Mouse (Mus musculus): ENCODE results near the gene Cdipt. TPM values are rescaled to one million over a fixed set of nuclear protein-coding genes. Genes with fewer than 3 reads are reported as not detected.

Cdipt gene
- polyA plus RNA-seq, 1 experiment from 2014 or later = 105 TPM

DNA sequence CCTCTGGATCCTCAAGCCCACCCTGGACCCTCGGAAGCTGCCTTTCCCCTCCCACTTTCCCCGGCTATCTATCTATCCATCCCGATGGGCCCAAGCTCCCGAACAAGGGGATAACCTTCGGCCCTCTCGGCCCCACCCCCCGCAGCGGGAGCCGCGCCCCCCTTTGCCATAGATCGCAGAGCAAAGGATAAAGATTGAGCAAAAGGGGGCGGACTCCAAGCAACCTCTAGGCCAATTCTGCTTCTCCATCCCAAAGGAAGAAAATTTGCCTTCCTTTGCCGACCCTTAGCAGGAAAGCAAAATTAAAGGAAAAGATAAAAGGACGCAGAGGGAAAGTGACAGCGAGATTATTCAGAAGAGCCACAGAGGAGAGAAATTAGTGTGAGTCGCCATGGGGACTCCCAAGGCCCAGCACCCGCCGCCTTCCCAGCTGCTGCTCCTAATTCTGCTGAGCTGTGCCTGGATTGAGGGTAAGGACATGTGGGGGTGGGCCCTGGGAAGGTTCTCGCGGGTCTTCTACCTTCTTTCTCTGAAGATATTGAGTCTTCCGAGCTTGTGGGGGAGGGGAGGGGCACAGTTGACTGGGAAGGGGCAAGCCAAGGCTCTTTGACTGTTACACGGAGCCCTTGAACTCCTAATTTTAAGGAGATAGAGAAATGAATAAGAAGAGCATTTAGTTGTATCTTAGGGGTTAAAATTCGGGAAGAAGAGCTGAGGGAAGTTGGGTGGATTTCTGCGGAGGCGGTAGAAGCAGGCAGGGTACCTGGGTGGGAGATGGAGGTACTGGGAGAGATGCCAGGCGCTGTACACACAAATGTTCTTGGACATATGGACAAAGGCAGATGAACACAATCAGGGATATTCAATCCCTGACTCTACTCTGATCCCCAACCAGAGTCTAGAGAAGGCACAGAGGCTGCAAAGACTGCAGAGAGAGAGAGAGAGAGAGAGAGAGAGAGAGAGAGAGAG lies 24.8 kb upstream of the Cdipt start:
- Histone ChIP-seq H3K9ac (replicated peaks) (peak overlapping the region; percentile 71), H3K27me3 (no peaks in the 10 kb centered on the region), H3K4me1 (peaks cover 44% of the 10 kb centered on the region), H3K4me2 (replicated peaks) (peak overlapping the region; percentile 93), H3K9me3 (no peaks in the 10 kb centered on the region), H3K36me3 (peaks cover 11% of the 10 kb centered on the region; the same call in 1 of the 2 replicates), H3K4me3 (peak overlapping the region; percentile 58), H3K27ac (replicated peaks) (peak overlapping the region; percentile 88)
- 3% methylated on average over 26 of the region's 26 CpGs for WGBS
- no peak for ATAC-seq (replicated peaks)

DNA sequence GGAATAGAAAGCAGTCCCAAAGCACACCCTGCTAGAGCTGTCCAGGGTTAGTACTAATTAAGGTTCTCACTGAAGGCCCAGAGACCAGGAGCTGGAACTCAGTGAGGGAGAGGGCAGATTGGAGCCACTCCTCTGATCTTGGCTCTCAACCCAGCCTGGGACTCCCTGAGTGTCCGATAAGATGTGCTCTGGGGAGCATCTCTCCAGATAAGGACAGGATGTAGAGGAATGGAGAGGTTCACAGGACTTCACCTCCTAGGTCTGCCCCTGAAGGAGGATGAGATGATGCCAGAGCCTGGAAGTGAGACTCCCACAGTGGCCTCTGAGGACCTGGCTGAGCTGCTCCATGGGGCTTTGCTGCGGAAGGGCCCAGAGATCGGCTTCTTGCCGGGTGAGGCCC lies 24.0 kb upstream of the Cdipt start:
- H3K4me3 ChIP-seq = peak overlapping the region; percentile 58
- peaks cover 12% of the 10 kb centered on the region; the same call in 1 of the 2 replicates for H3K36me3 ChIP-seq
- no peaks in the 10 kb centered on the region for H3K27me3 ChIP-seq
- WGBS = 19% methylated on average over 4 of the region's 4 CpGs
- no peak for ATAC-seq (replicated peaks)
- H3K4me1 ChIP-seq = peaks cover 44% of the 10 kb centered on the region
- H3K9me3 ChIP-seq = no peaks in the 10 kb centered on the region
- peak overlapping the region; percentile 93 for H3K4me2 ChIP-seq (replicated peaks)
- peak overlapping the region; percentile 71 for H3K9ac ChIP-seq (replicated peaks)
- no peak overlapping the region; the same call in 1 of the 2 replicates for H3K27ac ChIP-seq (replicated peaks)

GRCm38 (mm10) chr7:126952646-126953045 lies 23.1 kb upstream of the Cdipt start:
- Histone ChIP-seq H3K27ac (replicated peaks) (no peak overlapping the region), H3K36me3 (peaks cover 19% of the 10 kb centered on the region; the same call in 1 of the 2 replicates), H3K9ac (replicated peaks) (peak overlapping the region; percentile 71; the same call in 1 of the 2 replicates), H3K4me1 (peaks cover 44% of the 10 kb centered on the region), H3K9me3 (no peaks in the 10 kb centered on the region), H3K4me3 (peak overlapping the region; percentile 58), H3K27me3 (no peaks in the 10 kb centered on the region), H3K4me2 (replicated peaks) (peak overlapping the region; percentile 93)
- 0% methylated on average over 8 of the region's 8 CpGs for WGBS
- no peak for ATAC-seq (replicated peaks)

DNA sequence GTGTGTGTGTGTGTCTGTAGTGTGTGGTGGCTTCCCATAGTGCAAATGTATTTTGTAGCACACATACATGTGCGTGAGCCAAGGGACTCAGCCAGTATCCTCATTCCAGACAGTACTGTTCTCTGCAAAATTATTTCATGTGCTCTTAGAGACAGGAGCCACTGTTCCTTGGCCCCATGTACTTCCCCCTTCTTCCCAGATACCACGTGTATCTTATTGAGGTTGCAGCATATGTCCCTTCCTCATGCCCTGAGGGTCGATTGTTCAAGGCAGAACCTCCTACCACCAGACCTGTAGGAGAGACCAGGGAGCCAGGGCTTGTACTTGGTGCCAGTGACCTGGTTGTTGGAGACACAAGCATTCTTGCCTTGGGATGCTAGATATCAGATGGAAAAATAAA lies 20.6 kb upstream of the Cdipt start:
- H3K27ac ChIP-seq (replicated peaks) = no peak overlapping the region
- WGBS = 61% methylated on average over 3 of the region's 3 CpGs
- no peak overlapping the region for H3K9ac ChIP-seq (replicated peaks)
- H3K36me3 ChIP-seq = peaks cover 42% of the 10 kb centered on the region
- no peaks in the 10 kb centered on the region for H3K27me3 ChIP-seq
- H3K4me1 ChIP-seq = peaks cover 25% of the 10 kb centered on the region
- no peak overlapping the region for H3K4me3 ChIP-seq
- ATAC-seq (replicated peaks) = no peak
- H3K9me3 ChIP-seq = no peaks in the 10 kb centered on the region
- H3K4me2 ChIP-seq (replicated peaks) = no peak overlapping the region

- Histone ChIP-seq H3K9ac (replicated peaks) (no peak overlapping the region), H3K27ac (replicated peaks) (no peak overlapping the region), H3K4me3 (no peak overlapping the region), H3K4me2 (replicated peaks) (no peak overlapping the region), H3K27me3 (no peaks in the 10 kb centered on the region), H3K36me3 (peaks cover 65% of the 10 kb centered on the region), H3K9me3 (no peaks in the 10 kb centered on the region), H3K4me1 (no peaks in the 10 kb centered on the region)
- ATAC-seq (replicated peaks) = no peak
- WGBS = 83% methylated on average over 9 of the region's 9 CpGs
These were observed 15.9 kb upstream of the Cdipt start for GRCm38 (mm10) chr7:126959780-126960179.

- H3K9ac ChIP-seq (replicated peaks) = no peak overlapping the region
- no peak overlapping the region for H3K4me3 ChIP-seq
- no peaks in the 10 kb centered on the region for H3K4me1 ChIP-seq
- ATAC-seq (replicated peaks) = no peak
- H3K9me3 ChIP-seq = no peaks in the 10 kb centered on the region
- no peaks in the 10 kb centered on the region for H3K27me3 ChIP-seq
- H3K4me2 ChIP-seq (replicated peaks) = no peak overlapping the region
- peaks cover 60% of the 10 kb centered on the region for H3K36me3 ChIP-seq
- H3K27ac ChIP-seq (replicated peaks) = no peak overlapping the region
- WGBS = 89% methylated on average over 5 of the region's 5 CpGs
These were observed 14.6 kb upstream of the Cdipt start for GRCm38 (mm10) chr7:126961095-126961494.

DNA sequence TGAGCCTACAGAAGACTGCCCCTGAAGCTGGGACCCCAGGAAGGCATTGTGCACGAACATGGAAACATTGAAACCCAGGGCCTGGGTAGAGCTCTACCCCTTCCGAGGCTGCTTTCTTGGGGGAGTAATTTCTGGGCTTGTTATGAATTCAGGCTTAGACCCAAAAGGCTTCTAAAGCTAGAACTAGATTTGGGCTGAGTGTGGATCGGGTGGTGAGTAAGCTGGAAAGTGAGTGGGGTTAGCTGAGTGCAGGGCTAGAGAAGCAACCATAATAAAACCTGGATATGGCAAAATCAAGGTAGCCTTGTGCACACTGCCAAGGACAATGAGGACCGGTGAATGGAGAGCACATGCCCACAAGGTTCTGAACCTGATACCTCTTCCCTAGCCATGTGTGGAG lies 13.7 kb upstream of the Cdipt start:
- Histone ChIP-seq H3K4me1 (no peaks in the 10 kb centered on the region), H3K36me3 (peaks cover 58% of the 10 kb centered on the region), H3K27ac (replicated peaks) (no peak overlapping the region), H3K27me3 (no peaks in the 10 kb centered on the region), H3K9me3 (no peaks in the 10 kb centered on the region), H3K4me3 (no peak overlapping the region), H3K9ac (replicated peaks) (no peak overlapping the region), H3K4me2 (replicated peaks) (no peak overlapping the region)
- ATAC-seq (replicated peaks) = no peak
- 87% methylated on average over 4 of the region's 4 CpGs for WGBS

- no peak overlapping the region for H3K4me3 ChIP-seq
- WGBS = 28% methylated on average over 19 of the region's 19 CpGs
- no peaks in the 10 kb centered on the region for H3K4me1 ChIP-seq
- ATAC-seq (replicated peaks) = no peak
- H3K9ac ChIP-seq (replicated peaks) = no peak overlapping the region
- H3K27me3 ChIP-seq = no peaks in the 10 kb centered on the region
- peaks cover 58% of the 10 kb centered on the region for H3K36me3 ChIP-seq
- no peak overlapping the region for H3K27ac ChIP-seq (replicated peaks)
- H3K9me3 ChIP-seq = no peaks in the 10 kb centered on the region
- no peak overlapping the region for H3K4me2 ChIP-seq (replicated peaks)
These were observed 12.0 kb upstream of the Cdipt start for GRCm38 (mm10) chr7:126963548-126964286.

DNA sequence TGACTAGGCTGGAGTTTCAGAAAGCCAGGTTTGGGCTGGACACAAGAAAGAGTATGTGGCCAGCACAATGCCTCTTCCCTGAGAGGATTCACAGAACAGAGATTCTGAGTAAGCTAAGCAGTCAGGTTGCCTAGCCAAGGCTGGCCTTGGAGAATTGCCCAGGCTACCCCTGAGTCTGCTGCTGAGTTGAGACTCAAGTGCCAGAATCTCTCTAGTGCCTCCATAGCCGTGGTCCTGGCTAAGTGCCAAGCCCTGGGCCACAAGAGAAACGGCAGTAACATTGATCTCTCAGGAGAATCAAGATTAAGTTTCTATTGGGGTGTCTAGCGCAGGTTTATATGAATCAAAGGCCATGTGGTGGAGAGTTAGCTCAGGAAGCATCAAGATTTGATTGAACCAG lies 10.1 kb upstream of the Cdipt start:
- Histone ChIP-seq H3K4me2 (replicated peaks) (no peak overlapping the region), H3K9ac (replicated peaks) (no peak overlapping the region), H3K27ac (replicated peaks) (no peak overlapping the region), H3K27me3 (no peaks in the 10 kb centered on the region), H3K4me3 (no peak overlapping the region), H3K36me3 (peaks cover 57% of the 10 kb centered on the region), H3K9me3 (no peaks in the 10 kb centered on the region), H3K4me1 (no peaks in the 10 kb centered on the region)
- WGBS = 50% methylated on average over 3 of the region's 3 CpGs
- no peak for ATAC-seq (replicated peaks)

DNA sequence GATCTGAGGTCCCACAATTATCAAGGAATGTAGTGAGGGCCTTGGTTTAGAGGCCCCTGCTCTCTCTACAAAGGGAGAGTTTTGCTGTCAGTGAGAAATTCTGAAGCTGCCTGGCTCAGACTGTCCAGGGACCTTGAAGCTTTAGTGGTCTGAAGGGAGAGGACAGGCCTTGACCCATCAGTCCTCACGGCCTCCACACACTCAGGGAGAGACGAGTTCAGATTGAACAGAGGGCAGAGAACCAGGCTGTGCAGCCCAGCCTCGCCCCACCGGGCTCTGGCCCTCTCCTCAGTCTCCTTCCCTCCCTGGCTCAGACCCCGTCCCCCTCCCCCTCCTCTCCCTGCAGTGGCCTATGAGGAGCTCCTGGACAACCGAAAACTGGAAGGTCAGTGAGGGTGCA lies 8.4 kb upstream of the Cdipt start:
- no peak overlapping the region for H3K9ac ChIP-seq (replicated peaks)
- WGBS = 64% methylated on average over 6 of the region's 6 CpGs
- no peak overlapping the region for H3K4me2 ChIP-seq (replicated peaks)
- H3K27me3 ChIP-seq = no peaks in the 10 kb centered on the region
- no peak overlapping the region for H3K27ac ChIP-seq (replicated peaks)
- H3K4me3 ChIP-seq = no peak overlapping the region
- no peaks in the 10 kb centered on the region for H3K4me1 ChIP-seq
- ATAC-seq (replicated peaks) = no peak
- no peaks in the 10 kb centered on the region for H3K9me3 ChIP-seq
- peaks cover 59% of the 10 kb centered on the region for H3K36me3 ChIP-seq

- peak overlapping the region; percentile 75 for H3K4me2 ChIP-seq (replicated peaks)
- H3K4me3 ChIP-seq = peak overlapping the region; percentile 85
- peaks cover 20% of the 10 kb centered on the region for H3K4me1 ChIP-seq
- H3K9ac ChIP-seq (replicated peaks) = 0 out of 2 replicates have a peak overlapping the region, but pooled peaks have one; percentile 94
- H3K9me3 ChIP-seq = no peaks in the 10 kb centered on the region
- 14% methylated on average over 8 of the region's 8 CpGs for WGBS
- no peaks in the 10 kb centered on the region for H3K27me3 ChIP-seq
- H3K36me3 ChIP-seq = peaks cover 40% of the 10 kb centered on the region
- H3K27ac ChIP-seq (replicated peaks) = peak overlapping the region; percentile 99; the same call in 1 of the 2 replicates
- no peak; the same call in 1 of the 2 replicates for ATAC-seq (replicated peaks)
These were observed 221 bp upstream of the Cdipt start for GRCm38 (mm10) chr7:126975493-126975892.

All from forebrain, embryonic 15.5 days (tissue).